Mouse (Mus musculus): ENCODE measurements around the gene Qrich2. TPM values are rescaled to one million over a fixed set of nuclear protein-coding genes. Genes with fewer than 3 reads are reported as not detected.

Qrich2 gene
- total and polyA plus RNA-seq, 2 experiments from 2014 or later: 0.14 TPM; not detected in 1

DNA sequence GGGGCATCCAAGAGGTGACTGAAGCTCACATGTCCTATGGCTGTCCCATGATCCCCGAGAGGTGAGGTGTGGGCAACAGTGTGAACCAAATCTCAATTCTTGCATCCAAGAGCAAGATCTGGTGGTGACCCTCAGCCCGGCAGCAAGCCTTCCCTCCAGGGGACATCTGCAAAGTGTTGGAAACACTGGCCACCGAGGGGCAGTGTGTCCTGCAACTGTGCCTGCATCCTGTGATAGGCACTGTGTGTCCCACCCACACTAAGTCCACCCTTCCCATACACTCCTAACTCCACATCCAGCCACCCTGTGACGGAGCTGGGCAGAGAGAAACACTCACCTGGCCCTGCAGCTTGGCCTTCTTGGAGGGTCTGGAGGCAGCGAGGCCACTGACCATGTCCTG lies 18.2 kb downstream of the Qrich2 start:
- no peak for ATAC-seq (ENCODE audit: low FRiP score)
- DNase-seq (ENCODE audit: low spot score): no peak
- peaks cover 6% of the 10 kb centered on the region; the same call in 1 of the 2 replicates for H3K9me3 ChIP-seq (ENCODE audit: low read length)
- 68% methylated on average over 5 of the region's 5 CpGs for WGBS
- TF ChIP-seq CTCF (IDR thresholded peaks at IDR 0.05): peak; percentile 45
- H3K9ac ChIP-seq (replicated peaks; ENCODE audit: low read length, poor library complexity, severe bottlenecking): no peak overlapping the region
- H3K4me1 ChIP-seq (ENCODE audit: insufficient read depth, low read length): no peaks in the 10 kb centered on the region; the same call in 1 of the 2 replicates
- H3K27me3 ChIP-seq (ENCODE audit: insufficient read depth, low read length): no peaks in the 10 kb centered on the region; the same call in 1 of the 2 replicates
- H3K36me3 ChIP-seq (ENCODE audit: insufficient read depth, low read length): no peaks in the 10 kb centered on the region
- H3K4me2 ChIP-seq (ENCODE audit: low read depth, low read length, poor library complexity, severe bottlenecking): no peak overlapping the region
- no peak overlapping the region for H3K4me3 ChIP-seq (ENCODE audit: low read depth, low read length)
- H3K27ac ChIP-seq (ENCODE audit: low read depth, low read length): no peak overlapping the region

DNA sequence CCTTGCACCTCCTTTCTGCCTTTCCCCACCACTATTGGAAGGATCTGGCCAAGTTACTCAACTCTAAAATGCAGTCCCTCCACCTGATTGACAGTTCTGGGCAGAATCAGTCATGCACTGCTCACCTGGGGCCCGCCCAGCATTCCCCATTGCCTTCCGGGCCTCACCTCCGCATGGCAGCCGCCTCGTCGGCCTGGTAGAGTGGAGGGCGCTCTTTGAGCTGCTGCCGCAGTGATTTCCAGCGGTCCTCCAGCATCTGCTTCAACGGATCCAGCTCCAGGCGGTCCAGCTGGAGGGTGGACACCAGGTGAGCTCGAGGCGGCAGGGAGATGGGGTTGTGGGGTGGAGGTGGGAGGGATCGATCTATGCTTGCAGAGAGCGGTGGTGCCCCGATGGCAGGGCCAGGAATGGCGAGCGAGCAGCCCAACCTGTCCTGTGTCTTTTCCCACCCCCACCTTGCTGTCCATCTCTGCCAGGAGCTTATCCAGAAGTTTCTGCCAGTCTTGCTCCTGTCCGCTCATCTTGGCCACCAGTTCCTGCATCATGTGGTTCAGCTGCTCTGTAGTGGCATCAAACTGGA lies 19.6 kb downstream of the Qrich2 start:
- no peak overlapping the region for H3K27ac ChIP-seq (ENCODE audit: low read depth, low read length)
- no peaks in the 10 kb centered on the region for H3K36me3 ChIP-seq (ENCODE audit: insufficient read depth, low read length)
- ATAC-seq (ENCODE audit: low FRiP score) (no peak), DNase-seq (ENCODE audit: low spot score) (no peak)
- TF ChIP-seq CTCF (IDR thresholded peaks at IDR 0.05): no peak
- peak overlapping the region; percentile 24; the same call in 1 of the 2 replicates for H3K4me2 ChIP-seq (ENCODE audit: low read depth, low read length, poor library complexity, severe bottlenecking)
- H3K9me3 ChIP-seq (ENCODE audit: low read length): peaks cover 6% of the 10 kb centered on the region; the same call in 1 of the 2 replicates
- no peaks in the 10 kb centered on the region; the same call in 1 of the 2 replicates for H3K4me1 ChIP-seq (ENCODE audit: insufficient read depth, low read length)
- no peaks in the 10 kb centered on the region; the same call in 1 of the 2 replicates for H3K27me3 ChIP-seq (ENCODE audit: insufficient read depth, low read length)
- WGBS: 20% methylated on average over 19 of the region's 19 CpGs
- no peak overlapping the region for H3K9ac ChIP-seq (replicated peaks; ENCODE audit: low read length, poor library complexity, severe bottlenecking)
- no peak overlapping the region for H3K4me3 ChIP-seq (ENCODE audit: low read depth, low read length)

DNA sequence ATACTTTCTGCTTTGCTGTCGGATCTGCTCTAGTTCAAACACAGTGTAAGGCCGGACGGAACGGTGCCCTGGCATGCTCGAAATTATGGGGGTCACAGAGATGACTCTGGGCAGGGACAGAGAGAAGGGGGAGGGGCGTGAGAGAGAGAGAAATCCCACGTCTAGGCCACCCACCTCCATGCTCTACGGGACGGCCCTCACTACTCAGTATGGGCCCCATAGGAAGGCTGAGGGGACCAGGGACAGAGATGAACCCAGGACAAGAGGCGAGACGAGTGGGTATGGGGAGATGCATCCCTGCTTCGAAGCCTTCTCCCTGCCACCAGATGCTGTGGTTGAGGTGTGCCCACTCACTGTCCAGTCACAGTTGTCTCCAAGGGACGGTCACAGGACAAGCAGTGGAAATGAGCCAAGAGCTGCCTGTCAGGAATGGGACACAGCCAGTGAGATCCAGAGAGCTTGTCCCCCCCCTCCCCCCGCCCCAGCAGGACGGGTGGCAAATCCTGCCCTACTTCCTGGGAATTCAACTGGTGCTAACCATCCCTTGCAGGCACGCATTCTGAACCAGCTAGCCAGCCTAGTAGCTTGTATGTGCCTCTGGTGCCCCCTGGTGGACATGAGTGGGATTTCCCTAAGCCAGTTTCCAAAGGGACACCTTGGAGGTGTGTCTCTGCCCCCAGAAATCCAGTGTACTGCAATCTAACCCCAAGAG lies 20.3 kb downstream of the Qrich2 start:
- Histone ChIP-seq H3K4me3 (ENCODE audit: low read depth, low read length) (no peak overlapping the region), H3K4me1 (ENCODE audit: insufficient read depth, low read length) (no peaks in the 10 kb centered on the region; the same call in 1 of the 2 replicates), H3K27me3 (ENCODE audit: insufficient read depth, low read length) (no peaks in the 10 kb centered on the region; the same call in 1 of the 2 replicates), H3K4me2 (ENCODE audit: low read depth, low read length, poor library complexity, severe bottlenecking) (no peak overlapping the region), H3K9me3 (ENCODE audit: low read length) (peaks cover 2% of the 10 kb centered on the region; the same call in 1 of the 2 replicates), H3K36me3 (ENCODE audit: insufficient read depth, low read length) (no peaks in the 10 kb centered on the region), H3K9ac (replicated peaks; ENCODE audit: low read length, poor library complexity, severe bottlenecking) (no peak overlapping the region), H3K27ac (ENCODE audit: low read depth, low read length) (no peak overlapping the region)
- peak; percentile 28; the same call in 1 of the 2 replicates for ATAC-seq (ENCODE audit: low FRiP score)
- DNase-seq (ENCODE audit: low spot score): peak; percentile 93
- TF ChIP-seq CTCF (IDR thresholded peaks at IDR 0.05): peak; percentile 100
- WGBS: 28% methylated on average over 16 of the region's 16 CpGs

DNA sequence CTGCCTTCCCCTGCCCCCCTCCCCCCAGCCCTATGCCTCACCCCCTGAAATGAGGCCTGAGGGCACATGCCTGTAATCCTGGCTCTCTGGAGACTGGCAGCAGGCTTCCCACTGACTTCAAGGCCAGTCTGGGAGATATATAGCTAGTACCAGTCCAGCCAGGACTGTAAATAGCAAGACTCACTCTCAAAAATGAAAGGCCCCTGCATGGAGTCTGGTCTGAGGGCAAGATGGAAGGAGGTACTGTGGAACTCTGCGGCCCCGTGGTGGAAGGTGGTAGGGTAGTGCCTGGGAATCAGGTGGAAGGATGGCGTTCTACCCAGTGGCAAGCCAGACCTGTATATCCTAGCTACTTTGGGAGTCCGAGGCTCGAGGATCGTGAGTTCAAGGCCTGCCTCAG lies 22.1 kb downstream of the Qrich2 start:
- H3K9me3 ChIP-seq (ENCODE audit: low read length): no peaks in the 10 kb centered on the region

DNA sequence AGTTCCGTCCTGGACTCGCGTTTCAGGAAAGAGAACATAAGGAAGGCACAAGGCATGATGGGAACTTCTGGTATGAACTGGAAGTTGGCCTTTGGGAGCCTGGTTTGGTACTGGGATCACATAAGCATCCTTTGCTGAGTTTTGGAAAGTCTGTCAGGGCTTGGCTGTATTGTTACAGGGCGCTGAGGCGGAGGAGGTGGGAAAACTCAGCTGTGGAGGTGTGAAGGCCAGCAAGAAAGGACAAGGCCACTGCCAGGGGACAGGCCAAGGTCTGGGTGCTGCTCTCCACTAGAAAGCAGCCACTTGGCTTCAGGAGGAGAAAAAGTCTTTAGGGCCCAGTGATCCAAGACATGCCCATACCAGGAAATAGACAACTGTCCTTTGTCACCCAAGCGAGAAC lies 22.7 kb downstream of the Qrich2 start:
- Histone ChIP-seq H3K4me2 (ENCODE audit: low read depth, low read length, poor library complexity, severe bottlenecking) (no peak overlapping the region), H3K4me3 (ENCODE audit: low read depth, low read length) (no peak overlapping the region), H3K27me3 (ENCODE audit: insufficient read depth, low read length) (no peaks in the 10 kb centered on the region; the same call in 1 of the 2 replicates), H3K9me3 (ENCODE audit: low read length) (no peaks in the 10 kb centered on the region), H3K36me3 (ENCODE audit: insufficient read depth, low read length) (peaks cover 7% of the 10 kb centered on the region), H3K27ac (ENCODE audit: low read depth, low read length) (no peak overlapping the region), H3K9ac (replicated peaks; ENCODE audit: low read length, poor library complexity, severe bottlenecking) (no peak overlapping the region), H3K4me1 (ENCODE audit: insufficient read depth, low read length) (no peaks in the 10 kb centered on the region; the same call in 1 of the 2 replicates)
- TF ChIP-seq CTCF (IDR thresholded peaks at IDR 0.05): no peak
- DNase-seq (ENCODE audit: low spot score) (no peak), ATAC-seq (ENCODE audit: low FRiP score) (no peak)
- 90% methylated on average over 6 of the region's 6 CpGs for WGBS

More for the DNA sequence above, 22.1 kb downstream of the Qrich2 start:
- DNase-seq (ENCODE audit: low spot score) (no peak), ATAC-seq (ENCODE audit: low FRiP score) (no peak)
- Histone ChIP-seq H3K9ac (replicated peaks; ENCODE audit: low read length, poor library complexity, severe bottlenecking) (no peak overlapping the region), H3K4me1 (ENCODE audit: insufficient read depth, low read length) (no peaks in the 10 kb centered on the region; the same call in 1 of the 2 replicates), H3K4me2 (ENCODE audit: low read depth, low read length, poor library complexity, severe bottlenecking) (no peak overlapping the region), H3K4me3 (ENCODE audit: low read depth, low read length) (no peak overlapping the region), H3K27ac (ENCODE audit: low read depth, low read length) (no peak overlapping the region), H3K36me3 (ENCODE audit: insufficient read depth, low read length) (peaks cover 6% of the 10 kb centered on the region), H3K27me3 (ENCODE audit: insufficient read depth, low read length) (no peaks in the 10 kb centered on the region; the same call in 1 of the 2 replicates)
- TF ChIP-seq CTCF (IDR thresholded peaks at IDR 0.05): no peak
- 87% methylated on average over 6 of the region's 6 CpGs for WGBS

DNA sequence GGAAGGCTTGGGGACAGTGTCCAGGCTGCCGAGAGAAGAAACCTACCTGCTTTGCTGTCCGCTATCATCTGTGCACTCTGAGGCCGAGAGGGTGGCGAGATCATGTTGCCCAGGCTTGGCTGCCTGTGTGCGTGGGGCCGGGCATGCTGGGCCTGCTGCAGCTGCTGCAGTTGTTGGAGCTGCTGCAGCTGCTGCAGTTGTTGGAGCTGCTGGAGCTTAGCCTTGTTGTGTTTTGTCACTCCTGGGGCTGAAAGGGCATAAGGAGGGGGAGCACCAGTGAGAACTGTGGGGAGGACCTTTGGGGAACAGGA lies 23.2 kb downstream of the Qrich2 start:
- Histone ChIP-seq H3K27ac (ENCODE audit: low read depth, low read length) (no peak overlapping the region), H3K4me3 (ENCODE audit: low read depth, low read length) (no peak overlapping the region), H3K9me3 (ENCODE audit: low read length) (no peaks in the 10 kb centered on the region), H3K36me3 (ENCODE audit: insufficient read depth, low read length) (peaks cover 7% of the 10 kb centered on the region), H3K4me2 (ENCODE audit: low read depth, low read length, poor library complexity, severe bottlenecking) (no peak overlapping the region), H3K9ac (replicated peaks; ENCODE audit: low read length, poor library complexity, severe bottlenecking) (no peak overlapping the region), H3K4me1 (ENCODE audit: insufficient read depth, low read length) (no peaks in the 10 kb centered on the region; the same call in 1 of the 2 replicates), H3K27me3 (ENCODE audit: insufficient read depth, low read length) (no peaks in the 10 kb centered on the region; the same call in 1 of the 2 replicates)
- no peak for ATAC-seq (ENCODE audit: low FRiP score)
- WGBS: 83% methylated on average over 6 of the region's 6 CpGs
- TF ChIP-seq CTCF (IDR thresholded peaks at IDR 0.05): no peak
- no peak for DNase-seq (ENCODE audit: low spot score)

Data from midbrain, postnatal 0 days (tissue).